Mouse (Mus musculus): Measurements from ENCODE around the gene Man2a1. TPM values are rescaled to one million over a fixed set of nuclear protein-coding genes. Genes with fewer than 3 reads are reported as not detected.

The Man2a1 gene
- polyA plus RNA-seq, 1 experiment from 2014 or later, result 5.1 TPM

- ATAC-seq (ENCODE audit: low FRiP score, low TSS enrichment) (no peak), DNase-seq (no peak)
- Histone ChIP-seq H3K27me3 (ENCODE audit: control insufficient read depth, insufficient read depth, low read length) (no peaks in the 10 kb centered on the region), H3K27ac (replicated peaks; ENCODE audit: low read depth, low read length) (no peak overlapping the region), H3K4me2 (ENCODE audit: low read length) (no peak overlapping the region), H3K9ac (replicated peaks; ENCODE audit: low read length) (no peak overlapping the region), H3K36me3 (ENCODE audit: control insufficient read depth, insufficient read depth, low read length) (no peaks in the 10 kb centered on the region), H3K4me1 (ENCODE audit: control insufficient read depth, insufficient read depth, low read length) (peaks cover 3% of the 10 kb centered on the region; the same call in 1 of the 2 replicates), H3K9me3 (ENCODE audit: control insufficient read depth, low read length) (no peaks in the 10 kb centered on the region), H3K4me3 (replicated peaks; ENCODE audit: low read depth, low read length) (no peak overlapping the region)
- 96% methylated on average over 4 of the region's 4 CpGs for WGBS
These were observed 17.3 kb downstream of the Man2a1 start for GRCm38 (mm10) chr17:64617838-64618237.

GRCm38 (mm10) chr17:64618996-64619395, 18.5 kb downstream of the Man2a1 start:
- ATAC-seq (ENCODE audit: low FRiP score, low TSS enrichment), result no peak

GRCm38 (mm10) chr17:64620135-64620534, 19.6 kb downstream of the Man2a1 start:
- Histone ChIP-seq H3K36me3 (ENCODE audit: control insufficient read depth, insufficient read depth, low read length) (peaks cover 3% of the 10 kb centered on the region), H3K4me1 (ENCODE audit: control insufficient read depth, insufficient read depth, low read length) (peaks cover 3% of the 10 kb centered on the region; the same call in 1 of the 2 replicates), H3K9me3 (ENCODE audit: control insufficient read depth, low read length) (no peaks in the 10 kb centered on the region), H3K9ac (replicated peaks; ENCODE audit: low read length) (no peak overlapping the region), H3K4me2 (ENCODE audit: low read length) (no peak overlapping the region), H3K27ac (replicated peaks; ENCODE audit: low read depth, low read length) (no peak overlapping the region), H3K27me3 (ENCODE audit: control insufficient read depth, insufficient read depth, low read length) (no peaks in the 10 kb centered on the region), H3K4me3 (replicated peaks; ENCODE audit: low read depth, low read length) (no peak overlapping the region)
- no peak for ATAC-seq (ENCODE audit: low FRiP score, low TSS enrichment)
- 50% methylated on average over 9 of the region's 9 CpGs for WGBS
- DNase-seq, result no peak

More at GRCm38 (mm10) chr17:64618996-64619395, 18.5 kb downstream of the Man2a1 start:
- no peaks in the 10 kb centered on the region for H3K9me3 ChIP-seq (ENCODE audit: control insufficient read depth, low read length)
- no peak overlapping the region for H3K4me3 ChIP-seq (replicated peaks; ENCODE audit: low read depth, low read length)
- H3K4me1 ChIP-seq (ENCODE audit: control insufficient read depth, insufficient read depth, low read length), result peaks cover 3% of the 10 kb centered on the region; the same call in 1 of the 2 replicates
- 71% methylated on average over 4 of the region's 4 CpGs for WGBS
- H3K9ac ChIP-seq (replicated peaks; ENCODE audit: low read length), result no peak overlapping the region
- DNase-seq, result no peak
- no peaks in the 10 kb centered on the region for H3K36me3 ChIP-seq (ENCODE audit: control insufficient read depth, insufficient read depth, low read length)
- H3K27me3 ChIP-seq (ENCODE audit: control insufficient read depth, insufficient read depth, low read length), result no peaks in the 10 kb centered on the region
- H3K27ac ChIP-seq (replicated peaks; ENCODE audit: low read depth, low read length), result no peak overlapping the region
- H3K4me2 ChIP-seq (ENCODE audit: low read length), result no peak overlapping the region

- Histone ChIP-seq H3K4me1 (ENCODE audit: control insufficient read depth, insufficient read depth, low read length) (peaks cover 3% of the 10 kb centered on the region; the same call in 1 of the 2 replicates), H3K9ac (replicated peaks; ENCODE audit: low read length) (no peak overlapping the region), H3K27me3 (ENCODE audit: control insufficient read depth, insufficient read depth, low read length) (no peaks in the 10 kb centered on the region), H3K9me3 (ENCODE audit: control insufficient read depth, low read length) (no peaks in the 10 kb centered on the region), H3K4me2 (ENCODE audit: low read length) (no peak overlapping the region), H3K36me3 (ENCODE audit: control insufficient read depth, insufficient read depth, low read length) (peaks cover 8% of the 10 kb centered on the region), H3K27ac (replicated peaks; ENCODE audit: low read depth, low read length) (no peak overlapping the region), H3K4me3 (replicated peaks; ENCODE audit: low read depth, low read length) (no peak overlapping the region)
- WGBS, result 77% methylated on average over 3 of the region's 3 CpGs
- DNase-seq (no peak), ATAC-seq (ENCODE audit: low FRiP score, low TSS enrichment) (no peak)
These were observed 20.1 kb downstream of the Man2a1 start for GRCm38 (mm10) chr17:64620627-64621026.

GRCm38 (mm10) chr17:64621226-64621625, 20.7 kb downstream of the Man2a1 start:
- peaks cover 9% of the 10 kb centered on the region for H3K36me3 ChIP-seq (ENCODE audit: control insufficient read depth, insufficient read depth, low read length)

GRCm38 (mm10) chr17:64621649-64622351, 21.3 kb downstream of the Man2a1 start:
- no peak overlapping the region for H3K9ac ChIP-seq (replicated peaks; ENCODE audit: low read length)
- peaks cover 12% of the 10 kb centered on the region for H3K36me3 ChIP-seq (ENCODE audit: control insufficient read depth, insufficient read depth, low read length)
- H3K4me1 ChIP-seq (ENCODE audit: control insufficient read depth, insufficient read depth, low read length), result peaks cover 6% of the 10 kb centered on the region; the same call in 1 of the 2 replicates
- no peaks in the 10 kb centered on the region for H3K27me3 ChIP-seq (ENCODE audit: control insufficient read depth, insufficient read depth, low read length)
- 67% methylated on average over 9 of the region's 9 CpGs for WGBS
- no peaks in the 10 kb centered on the region for H3K9me3 ChIP-seq (ENCODE audit: control insufficient read depth, low read length)
- ATAC-seq (ENCODE audit: low FRiP score, low TSS enrichment) (no peak), DNase-seq (no peak)
- no peak overlapping the region for H3K4me3 ChIP-seq (replicated peaks; ENCODE audit: low read depth, low read length)
- H3K27ac ChIP-seq (replicated peaks; ENCODE audit: low read depth, low read length), result no peak overlapping the region
- no peak overlapping the region for H3K4me2 ChIP-seq (ENCODE audit: low read length)

More at GRCm38 (mm10) chr17:64621226-64621625, 20.7 kb downstream of the Man2a1 start:
- H3K4me3 ChIP-seq (replicated peaks; ENCODE audit: low read depth, low read length), result no peak overlapping the region
- DNase-seq (no peak), ATAC-seq (ENCODE audit: low FRiP score, low TSS enrichment) (no peak)
- H3K4me1 ChIP-seq (ENCODE audit: control insufficient read depth, insufficient read depth, low read length), result peaks cover 3% of the 10 kb centered on the region; the same call in 1 of the 2 replicates
- no peaks in the 10 kb centered on the region for H3K9me3 ChIP-seq (ENCODE audit: control insufficient read depth, low read length)
- no peak overlapping the region for H3K4me2 ChIP-seq (ENCODE audit: low read length)
- no peaks in the 10 kb centered on the region for H3K27me3 ChIP-seq (ENCODE audit: control insufficient read depth, insufficient read depth, low read length)
- H3K9ac ChIP-seq (replicated peaks; ENCODE audit: low read length), result no peak overlapping the region
- 25% methylated on average over 8 of the region's 8 CpGs for WGBS
- H3K27ac ChIP-seq (replicated peaks; ENCODE audit: low read depth, low read length), result no peak overlapping the region

- H3K36me3 ChIP-seq (ENCODE audit: control insufficient read depth, insufficient read depth, low read length), result peaks cover 12% of the 10 kb centered on the region
- no peak for ATAC-seq (ENCODE audit: low FRiP score, low TSS enrichment)
- no peaks in the 10 kb centered on the region for H3K9me3 ChIP-seq (ENCODE audit: control insufficient read depth, low read length)
- H3K27me3 ChIP-seq (ENCODE audit: control insufficient read depth, insufficient read depth, low read length), result no peaks in the 10 kb centered on the region
- no peak overlapping the region for H3K4me2 ChIP-seq (ENCODE audit: low read length)
- DNase-seq, result no peak
- no peak overlapping the region for H3K27ac ChIP-seq (replicated peaks; ENCODE audit: low read depth, low read length)
- H3K4me3 ChIP-seq (replicated peaks; ENCODE audit: low read depth, low read length), result no peak overlapping the region
- H3K4me1 ChIP-seq (ENCODE audit: control insufficient read depth, insufficient read depth, low read length), result peaks cover 13% of the 10 kb centered on the region; the same call in 1 of the 2 replicates
- 55% methylated on average over 11 of the region's 11 CpGs for WGBS
- H3K9ac ChIP-seq (replicated peaks; ENCODE audit: low read length), result no peak overlapping the region
These were observed 21.9 kb downstream of the Man2a1 start for GRCm38 (mm10) chr17:64622352-64622886.

GRCm38 (mm10) chr17:64624439-64624838, 23.9 kb downstream of the Man2a1 start:
- Histone ChIP-seq H3K9me3 (ENCODE audit: control insufficient read depth, low read length) (no peaks in the 10 kb centered on the region), H3K9ac (replicated peaks; ENCODE audit: low read length) (no peak overlapping the region), H3K27me3 (ENCODE audit: control insufficient read depth, insufficient read depth, low read length) (no peaks in the 10 kb centered on the region), H3K36me3 (ENCODE audit: control insufficient read depth, insufficient read depth, low read length) (peaks cover 12% of the 10 kb centered on the region), H3K4me3 (replicated peaks; ENCODE audit: low read depth, low read length) (no peak overlapping the region), H3K4me2 (ENCODE audit: low read length) (no peak overlapping the region), H3K4me1 (ENCODE audit: control insufficient read depth, insufficient read depth, low read length) (peaks cover 13% of the 10 kb centered on the region; the same call in 1 of the 2 replicates), H3K27ac (replicated peaks; ENCODE audit: low read depth, low read length) (no peak overlapping the region)
- ATAC-seq (ENCODE audit: low FRiP score, low TSS enrichment), result no peak
- DNase-seq, result no peak
- 91% methylated on average over 15 of the region's 15 CpGs for WGBS

GRCm38 (mm10) chr17:64628796-64629195, 28.3 kb downstream of the Man2a1 start:
- DNase-seq (no peak), ATAC-seq (ENCODE audit: low FRiP score, low TSS enrichment) (no peak)
- no peak overlapping the region for H3K27ac ChIP-seq (replicated peaks; ENCODE audit: low read depth, low read length)
- H3K4me3 ChIP-seq (replicated peaks; ENCODE audit: low read depth, low read length), result no peak overlapping the region
- H3K9me3 ChIP-seq (ENCODE audit: control insufficient read depth, low read length), result no peaks in the 10 kb centered on the region
- H3K4me1 ChIP-seq (ENCODE audit: control insufficient read depth, insufficient read depth, low read length), result 0 out of 2 replicates have a peak, but pooled peaks cover 10% of the 10 kb centered on the region
- WGBS, result 80% methylated on average over 5 of the region's 5 CpGs
- peaks cover 12% of the 10 kb centered on the region for H3K36me3 ChIP-seq (ENCODE audit: control insufficient read depth, insufficient read depth, low read length)
- H3K4me2 ChIP-seq (ENCODE audit: low read length), result no peak overlapping the region
- no peak overlapping the region for H3K9ac ChIP-seq (replicated peaks; ENCODE audit: low read length)
- H3K27me3 ChIP-seq (ENCODE audit: control insufficient read depth, insufficient read depth, low read length), result no peaks in the 10 kb centered on the region

Data from midbrain, embryonic 14.5 days (tissue).